Mouse (Mus musculus) layer of hippocampus, adult 2 months (tissue): ENCODE data around the gene Ppfia2. TPM values are rescaled to one million over a fixed set of nuclear protein-coding genes. Genes with fewer than 3 reads are reported as not detected.
A peak's percentile ranks its signal among the peaks of the same experiment; 100 is the strongest.

Experiments
- DNase-seq, 2 experiments: peaks; one replicate each; pipeline ENCODE4 v3.0.0; 2022; ENCODE audit warnings: low spot score in 2 of 2
- H3K27ac ChIP-seq: fragments of 200-600 bp; 2 replicates; pipeline ENCODE4 v1.8.1; 2022
- H3K4me3 ChIP-seq: fragments of 200-600 bp; 2 replicates; pipeline ENCODE4 v1.8.1; 2022; ENCODE audit warnings: mild to moderate bottlenecking
- CTCF ChIP-seq: fragments of 200-600 bp; conservative IDR thresholded peaks from 2 replicates; pipeline ENCODE4 v1.8.1; 2022; ENCODE audit warnings: antibody characterized with exemption, mild to moderate bottlenecking, moderate library complexity
- long read RNA-seq, 2 experiments: library from polyadenylated mRNA; stranded (forward); transcript quantifications; one replicate each; pipeline ENCODE4 v2.0.0; 2021; ENCODE audit warnings: borderline mapping rate in 2 of 2
- total RNA-seq, 2 experiments: library from RNA; stranded (reverse); gene quantifications; 2 replicates each; pipeline ENCODE4 v1.2.3; 2021

Gene Ppfia2
- total RNA-seq: 100 to 1,000 TPM; 136 to 144 TPM
- long read RNA-seq, experiment 1, full-length matches to known transcripts: 1 of 21 reads
- long read RNA-seq, experiment 1, partial matches to known transcripts: 5 of 21 reads
- long read RNA-seq, experiment 1, other reads (novel, unspliced or antisense): 15 of 21 reads
- long read RNA-seq, experiment 2, partial matches to known transcripts: 11 of 26 reads
- long read RNA-seq, experiment 2, other reads (novel, unspliced or antisense): 15 of 26 reads

DNA sequence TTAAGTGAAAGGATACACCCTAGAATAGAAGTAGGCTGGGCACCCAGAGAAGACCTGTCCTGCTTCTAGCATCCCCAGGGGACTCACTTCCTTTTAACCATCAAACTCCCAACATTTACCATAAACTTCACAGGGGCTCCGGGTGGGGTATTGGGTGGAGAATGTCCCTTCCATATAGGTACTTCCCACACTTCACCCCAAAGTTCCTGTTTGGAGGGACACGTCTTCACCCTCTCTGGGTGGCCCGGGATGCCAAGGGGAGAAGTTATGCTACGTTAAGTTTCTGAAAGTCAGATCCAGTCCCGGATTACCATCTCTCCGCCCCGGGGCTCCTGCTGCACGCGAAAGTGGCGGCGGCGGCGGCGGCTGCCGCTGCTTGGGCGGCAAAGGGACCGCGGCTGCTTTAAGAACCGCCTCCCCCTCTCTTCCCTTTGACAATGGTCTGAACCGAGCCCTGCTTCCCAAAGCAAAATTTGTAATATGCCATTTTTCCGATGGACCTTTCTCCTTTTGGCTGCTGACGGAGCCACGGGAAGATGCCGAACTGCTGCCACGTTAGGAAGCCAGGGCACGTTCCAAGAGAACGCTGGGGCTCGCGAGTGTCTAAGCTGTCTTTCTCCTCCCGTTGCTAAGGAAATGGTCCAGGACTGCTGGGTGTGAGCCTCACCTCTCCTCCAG is at the start of gene Ppfia2:
TSS of gene Ppfia2 (plus strand) at position 485 of the 678 bp plus-strand sequence.
- peak; percentile 76 to 79 for DNase-seq

DNA sequence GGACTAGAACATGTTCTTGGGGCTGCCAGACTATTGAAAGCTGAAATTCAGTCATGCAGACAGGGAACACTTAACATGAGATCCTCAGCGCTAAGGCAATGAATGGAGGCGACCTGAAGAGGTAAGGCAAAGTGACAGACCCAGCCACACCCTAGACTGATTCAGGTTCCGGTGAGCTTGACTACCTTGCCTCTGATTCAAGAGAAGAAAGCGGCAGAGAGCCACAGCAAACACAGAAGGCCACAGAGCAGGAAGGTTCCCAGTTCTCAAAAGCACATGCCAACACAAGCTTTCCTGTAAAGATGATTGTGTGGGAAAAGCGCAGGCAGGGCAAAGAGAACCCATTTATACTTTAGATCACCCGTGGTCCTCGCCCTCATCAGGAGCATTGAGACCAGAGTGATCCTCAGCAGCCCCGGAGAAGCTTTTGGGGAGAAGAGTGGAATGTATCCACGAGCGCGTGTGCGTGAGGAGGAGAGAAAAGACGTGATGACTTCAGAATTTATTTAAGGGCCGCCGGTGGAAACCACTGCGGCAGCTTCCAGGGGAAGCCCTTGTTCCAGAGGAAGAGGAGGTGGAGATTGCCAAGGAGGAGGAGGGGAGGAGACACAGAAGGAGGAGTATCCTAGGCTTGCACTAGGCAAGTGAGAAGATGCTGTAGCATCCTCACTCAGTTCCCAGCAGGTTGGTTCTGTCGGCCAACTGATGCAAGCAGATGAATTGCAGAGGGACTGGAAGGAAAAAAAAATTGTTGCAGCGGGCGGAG is 1.0 kb upstream of the Ppfia2 start:
- TF ChIP-seq CTCF: no peak
- peak; percentile 74 to 85 for DNase-seq
- Histone ChIP-seq H3K4me3 (peak overlapping the region; percentile 87), H3K27ac (peak overlapping the region; percentile 96)

More for the DNA sequence above, at the start of gene Ppfia2:
- H3K4me3 ChIP-seq: peak within 1 kb of the TSS; percentile 87
- TF ChIP-seq CTCF: no peak
- H3K27ac ChIP-seq: peak within 1 kb of the TSS; percentile 96

DNA sequence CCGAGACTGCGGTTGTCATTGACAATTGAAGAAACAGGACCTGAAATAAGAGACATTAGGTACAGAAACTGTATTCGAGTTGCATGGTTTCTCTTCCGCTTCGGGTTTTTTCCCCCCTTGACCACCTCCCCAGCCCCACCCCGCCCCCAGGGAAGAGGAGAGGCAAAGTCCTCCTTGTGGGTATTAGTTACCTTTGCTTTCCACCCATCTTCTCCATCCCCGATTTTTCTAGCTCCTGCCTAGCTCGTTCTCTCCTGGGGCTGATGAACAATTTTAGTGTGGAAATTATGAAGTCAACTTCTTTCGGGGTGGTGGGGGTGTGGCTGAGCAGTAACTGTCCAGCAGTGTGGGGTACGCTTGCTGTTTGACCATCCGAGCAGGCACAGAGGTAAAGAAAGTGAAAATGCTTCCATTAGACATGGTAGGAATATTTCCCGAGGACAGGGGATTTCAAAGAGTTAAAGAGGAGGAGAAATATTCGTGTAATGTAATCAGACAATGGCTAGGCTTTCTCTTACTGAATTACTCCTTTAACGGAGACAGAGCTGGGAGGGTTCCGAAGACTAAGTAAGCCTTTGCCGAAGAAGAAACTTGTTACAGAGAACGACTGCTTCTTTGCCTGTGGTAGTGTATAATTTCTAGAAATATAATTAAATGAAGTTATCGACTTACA is 530 bp downstream of the Ppfia2 start:
- TF ChIP-seq CTCF: no peak
- peak overlapping the region; percentile 87 for H3K4me3 ChIP-seq
- H3K27ac ChIP-seq: peak overlapping the region; percentile 96
- no peak for DNase-seq

DNA sequence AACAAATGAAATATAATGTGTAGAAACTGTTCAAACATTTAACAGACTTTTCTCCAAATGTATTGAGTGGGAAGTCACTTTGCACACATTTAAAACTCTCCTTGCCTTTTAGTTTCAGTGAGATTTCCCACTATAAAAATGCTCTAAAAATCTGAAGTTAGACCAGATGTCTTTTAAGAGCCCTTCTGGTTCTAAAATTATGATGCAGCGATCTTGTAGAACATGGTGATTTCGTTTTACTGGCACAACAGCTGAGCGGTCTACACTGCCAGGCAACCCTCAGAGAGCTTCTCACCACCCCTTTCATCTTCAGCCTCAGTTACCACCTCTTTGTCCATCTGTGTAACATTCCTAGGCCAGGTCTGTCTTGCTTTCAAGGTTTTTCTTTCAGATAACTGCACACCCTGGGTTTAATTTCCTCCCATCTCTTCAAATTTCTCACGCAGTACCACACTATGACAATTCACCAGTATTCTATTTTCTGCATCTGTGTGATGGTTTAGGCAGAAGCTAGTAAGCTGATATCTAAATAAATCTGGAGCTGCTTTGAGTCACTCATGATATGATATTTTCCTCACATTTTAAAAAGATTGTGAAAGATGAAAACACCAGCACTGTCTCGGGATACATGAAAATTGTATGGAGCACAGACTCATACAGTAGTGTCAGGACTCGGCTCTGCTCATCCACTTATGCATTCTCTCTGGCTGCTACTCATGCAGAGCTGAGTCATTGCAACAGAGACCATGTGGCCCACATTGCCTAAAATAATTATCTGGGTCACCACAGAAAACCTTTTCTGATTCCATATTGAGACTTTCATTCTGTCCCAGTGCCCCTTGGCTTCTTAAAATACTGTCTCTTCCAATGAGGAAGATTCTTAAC is 39.4 kb downstream of the Ppfia2 start:
- no peak for TF ChIP-seq CTCF
- DNase-seq: peak; percentile 19 to 34
- H3K4me3 ChIP-seq: 0 out of 2 replicates have a peak overlapping the region, but pooled peaks have one; percentile 4
- H3K27ac ChIP-seq: peak overlapping the region; percentile 82

DNA sequence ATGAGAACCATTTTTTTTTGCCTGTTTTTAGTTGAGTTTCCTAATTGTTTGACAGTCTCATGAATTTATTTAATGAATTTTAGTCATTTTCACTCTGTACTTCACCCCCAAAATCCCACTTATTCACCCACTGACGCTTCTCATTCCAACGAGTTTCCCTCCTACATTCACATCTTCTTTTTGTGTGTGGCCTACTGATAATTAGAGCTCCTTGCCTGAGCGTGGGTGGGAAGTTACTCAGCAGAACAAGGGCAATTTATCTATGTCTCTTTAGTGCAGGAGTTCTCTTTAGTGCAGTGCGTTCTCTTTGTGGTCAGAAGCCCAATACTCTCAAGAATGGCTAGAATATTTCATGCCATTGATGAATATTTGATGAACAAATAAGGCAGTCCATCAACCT is 95.9 kb downstream of the Ppfia2 start:
- no peak overlapping the region for H3K4me3 ChIP-seq
- H3K27ac ChIP-seq: 0 out of 2 replicates have a peak overlapping the region, but pooled peaks have one; percentile 23
- no peak for TF ChIP-seq CTCF
- DNase-seq: no peak

DNA sequence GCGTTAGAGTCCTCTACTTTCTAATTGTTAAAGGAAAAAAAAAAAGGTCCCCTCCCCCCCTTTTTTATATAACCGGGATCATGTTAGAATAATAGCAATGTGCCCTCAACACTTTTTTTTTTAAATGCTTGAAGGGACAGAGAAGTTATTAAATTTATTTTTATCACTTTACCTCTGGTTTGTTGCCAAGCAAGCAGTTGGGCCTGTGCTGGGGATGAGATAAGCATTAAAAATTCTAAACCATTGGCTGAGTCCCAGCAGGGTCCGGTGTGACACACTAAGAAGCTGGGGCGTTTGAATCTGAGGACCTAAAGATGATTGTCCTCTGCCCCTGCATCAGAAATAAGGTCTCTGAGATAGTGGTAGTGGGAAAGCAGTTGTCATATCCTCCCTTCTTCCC is 114.9 kb downstream of the Ppfia2 start:
- H3K27ac ChIP-seq: peak overlapping the region; percentile 61
- TF ChIP-seq CTCF: no peak
- no peak overlapping the region for H3K4me3 ChIP-seq
- DNase-seq: no peak

DNA sequence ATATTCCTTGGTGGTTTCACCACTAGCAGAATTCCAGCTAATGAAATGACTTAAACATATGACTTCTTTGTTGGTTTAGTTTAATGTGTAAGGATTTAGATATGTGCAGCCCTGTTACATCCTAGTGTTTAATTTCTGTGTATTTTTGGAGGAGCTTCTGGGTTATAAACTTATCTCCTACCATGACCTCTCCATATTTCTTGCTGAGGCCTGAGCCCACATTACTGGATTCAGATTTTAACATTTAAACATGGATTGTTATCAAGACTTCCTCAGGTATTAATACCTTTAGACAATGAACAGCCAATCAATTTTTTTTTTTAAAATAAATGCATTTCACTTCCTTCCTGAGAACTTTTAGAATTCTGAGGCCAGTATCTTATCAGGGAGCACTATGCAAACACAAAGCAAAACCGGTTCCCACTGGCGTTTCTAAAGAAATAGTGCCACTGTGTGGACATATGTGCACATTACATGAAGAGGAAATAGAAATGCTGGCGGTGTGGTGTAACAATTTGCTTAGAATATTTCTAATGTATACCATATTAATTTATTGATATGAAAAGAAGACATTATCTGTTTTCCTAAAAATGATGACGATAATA is 115.4 kb downstream of the Ppfia2 start:
- H3K4me3 ChIP-seq: no peak overlapping the region
- peak; percentile 94 for TF ChIP-seq CTCF
- DNase-seq: peak; percentile 35 to 59
- peak overlapping the region; percentile 61 for H3K27ac ChIP-seq

DNA sequence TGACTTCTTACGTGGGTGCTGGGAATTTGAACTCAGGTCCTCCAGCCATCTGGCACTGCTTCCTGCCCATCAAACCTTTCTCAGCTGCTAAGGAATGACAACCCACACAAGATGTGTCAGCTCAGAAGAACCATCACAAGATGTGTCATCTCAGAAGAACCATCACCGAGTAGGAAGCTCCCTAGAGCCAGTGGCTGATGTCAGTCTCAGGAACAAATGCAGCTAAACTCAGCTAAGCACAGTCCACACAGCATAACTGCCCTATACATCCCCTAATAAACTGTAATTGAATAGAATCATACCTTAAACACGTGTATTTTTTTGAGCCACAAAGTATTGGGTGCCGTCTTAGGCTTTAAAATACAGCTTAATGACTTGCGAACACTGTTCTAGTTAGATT is 117.7 kb downstream of the Ppfia2 start:
- DNase-seq: no peak
- Histone ChIP-seq H3K4me3 (no peak overlapping the region), H3K27ac (no peak overlapping the region)
- TF ChIP-seq CTCF: no peak

DNA sequence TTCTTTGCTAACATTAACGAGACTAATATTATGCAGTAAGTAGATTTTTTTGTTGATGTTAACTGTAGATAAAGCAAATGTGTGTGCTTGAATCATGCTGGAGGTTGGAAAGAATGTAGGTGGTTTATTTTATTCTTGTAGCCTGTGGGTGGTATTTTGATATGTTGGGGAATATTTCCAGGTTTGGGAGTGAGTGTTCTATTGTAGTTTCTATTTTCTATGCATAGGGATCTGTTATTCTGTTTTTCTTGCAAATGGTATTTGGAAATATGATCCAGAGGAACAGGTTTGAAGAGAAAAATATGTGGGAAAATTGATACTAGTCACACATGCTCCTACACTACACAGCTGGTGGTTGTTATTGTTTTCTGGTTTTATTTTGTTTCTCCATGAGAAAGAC is 120.8 kb downstream of the Ppfia2 start:
- Histone ChIP-seq H3K27ac (peak overlapping the region; percentile 81), H3K4me3 (no peak overlapping the region)
- peak in 1 of 2 experiments; percentile 41 for DNase-seq
- TF ChIP-seq CTCF: no peak

DNA sequence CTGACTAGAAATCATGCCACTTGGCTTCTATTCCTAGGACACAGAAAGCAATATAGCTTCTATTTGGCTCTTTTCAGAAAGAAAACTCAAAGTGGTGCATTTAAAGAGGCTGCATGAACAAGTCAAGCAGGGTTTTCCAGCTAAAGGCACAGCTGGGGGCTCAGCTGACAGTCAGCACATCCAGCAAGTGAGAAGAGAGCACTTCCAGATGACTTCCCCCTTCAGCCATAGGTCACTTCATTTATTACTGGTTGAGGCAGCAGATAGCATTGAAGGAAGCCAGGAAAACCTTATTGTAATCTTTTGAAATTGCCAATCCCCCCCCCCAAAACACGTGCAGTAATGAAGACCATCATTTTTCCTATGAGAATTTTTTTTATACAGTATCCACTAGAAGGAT is 126.8 kb downstream of the Ppfia2 start:
- H3K27ac ChIP-seq: no peak overlapping the region
- DNase-seq: no peak
- no peak overlapping the region for H3K4me3 ChIP-seq
- no peak for TF ChIP-seq CTCF

DNA sequence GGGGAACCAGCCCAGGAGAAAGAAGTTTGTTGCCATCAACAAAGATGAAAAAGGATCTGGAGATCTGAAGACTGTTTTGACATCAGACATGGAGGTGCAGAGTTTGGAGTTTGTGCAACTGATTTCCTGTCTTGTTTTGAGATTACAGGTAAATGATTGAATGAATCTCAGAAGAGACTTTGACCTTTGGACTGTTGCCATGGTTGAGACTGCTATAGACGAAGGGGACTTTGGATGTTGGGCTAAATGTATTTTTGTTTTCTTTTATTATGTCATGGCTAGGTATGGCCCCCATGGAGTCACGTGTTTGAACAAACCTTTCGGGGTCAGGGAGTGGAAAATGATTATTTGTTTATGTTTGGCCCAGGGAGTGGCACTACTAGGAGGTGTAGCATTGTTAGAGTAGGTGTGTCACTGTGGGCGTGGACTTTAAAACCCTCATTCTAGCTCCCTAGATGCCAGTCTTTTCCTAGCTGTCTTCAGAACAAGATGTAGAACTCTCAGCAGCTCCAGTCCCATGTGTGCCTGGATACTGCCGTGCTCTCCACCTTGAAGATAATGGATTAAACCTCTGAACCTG is 133.3 kb downstream of the Ppfia2 start:
- no peak for DNase-seq
- no peak for TF ChIP-seq CTCF
- H3K4me3 ChIP-seq: no peak overlapping the region
- H3K27ac ChIP-seq: no peak overlapping the region
